Mouse (Mus musculus): ENCODE data around the gene Col6a3.

GRCm38 (mm10) chr1:90793368-90793767 is 50.4 kb downstream of the Col6a3 start:
- no peak for TF ChIP-seq GATA1 (IDR thresholded peaks at IDR 0.05; ENCODE audit: borderline replicate concordance, low read length)
- no peak for TF ChIP-seq FLI1 (IDR thresholded peaks at IDR 0.05; ENCODE audit: low read length)

Measured in megakaryocyte, embryonic 14.5 days (primary cell).